Mouse (Mus musculus): ENCODE measurements around the gene Fgfr2. TPM values are rescaled to one million over a fixed set of nuclear protein-coding genes. Genes with fewer than 3 reads are reported as not detected.

Gene Fgfr2
- polyA plus RNA-seq, 1 experiment from 2014 or later, result 86.9 TPM

GRCm38 (mm10) chr7:130168296-130168695, 2954.9 kb downstream of the Fgfr2 start:
- Histone ChIP-seq H3K4me3 (ENCODE audit: low read depth, low read length) (no peak overlapping the region), H3K9ac (ENCODE audit: low read length) (no peak overlapping the region), H3K36me3 (ENCODE audit: control insufficient read depth, insufficient read depth, low read length) (peaks cover 6% of the 10 kb centered on the region; the same call in 1 of the 2 replicates), H3K27me3 (ENCODE audit: control insufficient read depth, insufficient read depth, low read length) (no peaks in the 10 kb centered on the region), H3K4me2 (ENCODE audit: low read depth) (no peak overlapping the region), H3K9me3 (ENCODE audit: control insufficient read depth, low read length) (no peaks in the 10 kb centered on the region), H3K27ac (ENCODE audit: low read depth, low read length) (no peak overlapping the region), H3K4me1 (ENCODE audit: control insufficient read depth, insufficient read depth, low read length) (peaks cover 5% of the 10 kb centered on the region; the same call in 1 of the 2 replicates)
- DNase-seq (ENCODE audit: low spot score) (no peak), ATAC-seq (ENCODE audit: insufficient read depth, low FRiP score, low TSS enrichment) (no peak)
- 55% methylated on average over 12 of the region's 12 CpGs for WGBS

GRCm38 (mm10) chr7:130167261-130167660, 2955.9 kb downstream of the Fgfr2 start:
- DNase-seq (ENCODE audit: low spot score), result no peak
- no peak for ATAC-seq (ENCODE audit: insufficient read depth, low FRiP score, low TSS enrichment)
- Histone ChIP-seq H3K4me2 (ENCODE audit: low read depth) (no peak overlapping the region), H3K36me3 (ENCODE audit: control insufficient read depth, insufficient read depth, low read length) (peaks cover 6% of the 10 kb centered on the region; the same call in 1 of the 2 replicates), H3K9me3 (ENCODE audit: control insufficient read depth, low read length) (no peaks in the 10 kb centered on the region), H3K4me3 (ENCODE audit: low read depth, low read length) (no peak overlapping the region), H3K27ac (ENCODE audit: low read depth, low read length) (no peak overlapping the region), H3K27me3 (ENCODE audit: control insufficient read depth, insufficient read depth, low read length) (no peaks in the 10 kb centered on the region), H3K9ac (ENCODE audit: low read length) (no peak overlapping the region), H3K4me1 (ENCODE audit: control insufficient read depth, insufficient read depth, low read length) (peaks cover 5% of the 10 kb centered on the region; the same call in 1 of the 2 replicates)
- 87% methylated on average over 5 of the region's 5 CpGs for WGBS

GRCm38 (mm10) chr7:130166190-130166589, 2957.0 kb downstream of the Fgfr2 start:
- no peak overlapping the region for H3K4me2 ChIP-seq (ENCODE audit: low read depth)
- H3K4me1 ChIP-seq (ENCODE audit: control insufficient read depth, insufficient read depth, low read length), result peaks cover 5% of the 10 kb centered on the region; the same call in 1 of the 2 replicates
- peaks cover 2% of the 10 kb centered on the region; the same call in 1 of the 2 replicates for H3K36me3 ChIP-seq (ENCODE audit: control insufficient read depth, insufficient read depth, low read length)
- H3K4me3 ChIP-seq (ENCODE audit: low read depth, low read length), result no peak overlapping the region
- H3K9ac ChIP-seq (ENCODE audit: low read length), result no peak overlapping the region
- WGBS, result 61% methylated on average over 4 of the region's 4 CpGs
- DNase-seq (ENCODE audit: low spot score) (no peak), ATAC-seq (ENCODE audit: insufficient read depth, low FRiP score, low TSS enrichment) (no peak)
- H3K27me3 ChIP-seq (ENCODE audit: control insufficient read depth, insufficient read depth, low read length), result no peaks in the 10 kb centered on the region
- H3K27ac ChIP-seq (ENCODE audit: low read depth, low read length), result no peak overlapping the region
- no peaks in the 10 kb centered on the region for H3K9me3 ChIP-seq (ENCODE audit: control insufficient read depth, low read length)

- Histone ChIP-seq H3K27me3 (ENCODE audit: control insufficient read depth, insufficient read depth, low read length) (no peaks in the 10 kb centered on the region), H3K4me3 (ENCODE audit: low read depth, low read length) (no peak overlapping the region), H3K9ac (ENCODE audit: low read length) (no peak overlapping the region), H3K9me3 (ENCODE audit: control insufficient read depth, low read length) (no peaks in the 10 kb centered on the region), H3K4me2 (ENCODE audit: low read depth) (no peak overlapping the region), H3K36me3 (ENCODE audit: control insufficient read depth, insufficient read depth, low read length) (peaks cover 2% of the 10 kb centered on the region; the same call in 1 of the 2 replicates), H3K27ac (ENCODE audit: low read depth, low read length) (no peak overlapping the region), H3K4me1 (ENCODE audit: control insufficient read depth, insufficient read depth, low read length) (peaks cover 5% of the 10 kb centered on the region; the same call in 1 of the 2 replicates)
- 89% methylated on average over 3 of the region's 3 CpGs for WGBS
- no peak for DNase-seq (ENCODE audit: low spot score)
- no peak for ATAC-seq (ENCODE audit: insufficient read depth, low FRiP score, low TSS enrichment)
Measured at GRCm38 (mm10) chr7:130165408-130165807, 2957.7 kb downstream of the Fgfr2 start.

- ATAC-seq (ENCODE audit: insufficient read depth, low FRiP score, low TSS enrichment) (no peak), DNase-seq (ENCODE audit: low spot score) (no peak)
- H3K27ac ChIP-seq (ENCODE audit: low read depth, low read length), result no peak overlapping the region
- 79% methylated on average over 6 of the region's 6 CpGs for WGBS
- H3K36me3 ChIP-seq (ENCODE audit: control insufficient read depth, insufficient read depth, low read length), result peaks cover 2% of the 10 kb centered on the region; the same call in 1 of the 2 replicates
- peaks cover 3% of the 10 kb centered on the region; the same call in 1 of the 2 replicates for H3K4me1 ChIP-seq (ENCODE audit: control insufficient read depth, insufficient read depth, low read length)
- no peak overlapping the region for H3K4me3 ChIP-seq (ENCODE audit: low read depth, low read length)
- no peak overlapping the region for H3K9ac ChIP-seq (ENCODE audit: low read length)
- H3K4me2 ChIP-seq (ENCODE audit: low read depth), result no peak overlapping the region
- H3K9me3 ChIP-seq (ENCODE audit: control insufficient read depth, low read length), result no peaks in the 10 kb centered on the region
- H3K27me3 ChIP-seq (ENCODE audit: control insufficient read depth, insufficient read depth, low read length), result no peaks in the 10 kb centered on the region
Measured at GRCm38 (mm10) chr7:130162718-130163117, 2960.4 kb downstream of the Fgfr2 start.

- H3K27ac ChIP-seq (ENCODE audit: low read depth, low read length), result no peak overlapping the region
- no peak for DNase-seq (ENCODE audit: low spot score)
- no peak for ATAC-seq (ENCODE audit: insufficient read depth, low FRiP score, low TSS enrichment)
- no peaks in the 10 kb centered on the region for H3K9me3 ChIP-seq (ENCODE audit: control insufficient read depth, low read length)
- WGBS, result 61% methylated on average over 5 of the region's 5 CpGs
- H3K9ac ChIP-seq (ENCODE audit: low read length), result no peak overlapping the region
- H3K27me3 ChIP-seq (ENCODE audit: control insufficient read depth, insufficient read depth, low read length), result no peaks in the 10 kb centered on the region
- 0 out of 2 replicates have a peak, but pooled peaks cover 2% of the 10 kb centered on the region for H3K4me1 ChIP-seq (ENCODE audit: control insufficient read depth, insufficient read depth, low read length)
- no peaks in the 10 kb centered on the region; the same call in 1 of the 2 replicates for H3K36me3 ChIP-seq (ENCODE audit: control insufficient read depth, insufficient read depth, low read length)
- no peak overlapping the region for H3K4me3 ChIP-seq (ENCODE audit: low read depth, low read length)
- H3K4me2 ChIP-seq (ENCODE audit: low read depth), result no peak overlapping the region
Measured at GRCm38 (mm10) chr7:130161581-130161980, 2961.6 kb downstream of the Fgfr2 start.

GRCm38 (mm10) chr7:130158845-130159244, 2964.3 kb downstream of the Fgfr2 start:
- no peaks in the 10 kb centered on the region for H3K9me3 ChIP-seq (ENCODE audit: control insufficient read depth, low read length)
- no peaks in the 10 kb centered on the region for H3K4me1 ChIP-seq (ENCODE audit: control insufficient read depth, insufficient read depth, low read length)
- H3K27ac ChIP-seq (ENCODE audit: low read depth, low read length), result no peak overlapping the region
- no peak overlapping the region for H3K4me2 ChIP-seq (ENCODE audit: low read depth)
- H3K9ac ChIP-seq (ENCODE audit: low read length), result no peak overlapping the region
- ATAC-seq (ENCODE audit: insufficient read depth, low FRiP score, low TSS enrichment) (no peak), DNase-seq (ENCODE audit: low spot score) (no peak)
- 92% methylated on average over 3 of the region's 3 CpGs for WGBS
- H3K36me3 ChIP-seq (ENCODE audit: control insufficient read depth, insufficient read depth, low read length), result no peaks in the 10 kb centered on the region; the same call in 1 of the 2 replicates
- no peak overlapping the region for H3K4me3 ChIP-seq (ENCODE audit: low read depth, low read length)
- no peaks in the 10 kb centered on the region for H3K27me3 ChIP-seq (ENCODE audit: control insufficient read depth, insufficient read depth, low read length)

GRCm38 (mm10) chr7:130153363-130153969, 2969.7 kb downstream of the Fgfr2 start:
- Histone ChIP-seq H3K4me1 (ENCODE audit: control insufficient read depth, insufficient read depth, low read length) (no peaks in the 10 kb centered on the region), H3K4me2 (ENCODE audit: low read depth) (no peak overlapping the region), H3K27me3 (ENCODE audit: control insufficient read depth, insufficient read depth, low read length) (no peaks in the 10 kb centered on the region), H3K27ac (ENCODE audit: low read depth, low read length) (no peak overlapping the region), H3K4me3 (ENCODE audit: low read depth, low read length) (no peak overlapping the region), H3K9ac (ENCODE audit: low read length) (no peak overlapping the region), H3K9me3 (ENCODE audit: control insufficient read depth, low read length) (no peaks in the 10 kb centered on the region), H3K36me3 (ENCODE audit: control insufficient read depth, insufficient read depth, low read length) (no peaks in the 10 kb centered on the region)
- DNase-seq (ENCODE audit: low spot score) (no peak), ATAC-seq (ENCODE audit: insufficient read depth, low FRiP score, low TSS enrichment) (no peak)
- WGBS, result 72% methylated on average over 7 of the region's 7 CpGs

GRCm38 (mm10) chr7:130148906-130149305, 2974.2 kb downstream of the Fgfr2 start:
- no peak for DNase-seq (ENCODE audit: low spot score)
- no peaks in the 10 kb centered on the region for H3K27me3 ChIP-seq (ENCODE audit: control insufficient read depth, insufficient read depth, low read length)
- no peak overlapping the region for H3K4me3 ChIP-seq (ENCODE audit: low read depth, low read length)
- H3K4me1 ChIP-seq (ENCODE audit: control insufficient read depth, insufficient read depth, low read length), result no peaks in the 10 kb centered on the region
- ATAC-seq (ENCODE audit: insufficient read depth, low FRiP score, low TSS enrichment), result no peak
- H3K36me3 ChIP-seq (ENCODE audit: control insufficient read depth, insufficient read depth, low read length), result no peaks in the 10 kb centered on the region
- 85% methylated on average over 5 of the region's 5 CpGs for WGBS
- no peaks in the 10 kb centered on the region for H3K9me3 ChIP-seq (ENCODE audit: control insufficient read depth, low read length)
- H3K4me2 ChIP-seq (ENCODE audit: low read depth), result no peak overlapping the region
- no peak overlapping the region for H3K27ac ChIP-seq (ENCODE audit: low read depth, low read length)
- no peak overlapping the region for H3K9ac ChIP-seq (ENCODE audit: low read length)
